In the genomic region with DNA sequence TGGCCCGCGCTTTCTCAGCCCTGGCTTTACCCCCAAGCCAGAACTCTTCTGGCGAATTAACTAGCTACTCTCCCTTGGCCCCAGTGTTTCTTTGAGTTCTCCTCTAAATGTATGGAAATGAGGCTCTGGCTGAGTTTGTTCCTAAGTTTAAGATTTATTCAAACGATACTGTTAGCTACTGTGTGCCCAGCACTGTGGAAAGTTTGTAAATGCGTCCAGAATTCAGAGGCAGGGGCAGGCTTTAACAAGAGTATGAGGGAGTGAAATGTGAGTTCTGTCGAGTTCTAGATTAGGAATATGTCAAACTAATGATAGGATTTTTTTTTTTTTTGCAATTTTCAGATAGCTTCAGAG, we compare ENCODE assay signal across 8 mouse cellular contexts. TPM values are rescaled to one million over a fixed set of nuclear protein-coding genes. Genes with fewer than 3 reads are reported as not detected.
DNase-seq lines count a peak whose midpoint lies in the region; ATAC-seq and TF ChIP-seq lines count a peak whose summit lies in the region.

No protein-coding gene starts in this region.

- peak overlapping the region; percentile 55 for H3K4me2 ChIP-seq in lung, embryonic 15.5 days
- peak overlapping the region; percentile 48 for H3K4me2 ChIP-seq in limb, embryonic 12.5 days

- TF ChIP-seq CTCF in embryonic fibroblast, embryonic 13.5 days (IDR thresholded peaks at IDR 0.05; ENCODE audit: borderline replicate concordance, insufficient read depth, low read length), result no peak
- no peak for TF ChIP-seq CTCF in olfactory bulb, adult 2 months (IDR thresholded peaks at IDR 0.05; ENCODE audit: insufficient read depth, low read depth, low read length)

- H3K27me3 ChIP-seq in lung, embryonic 15.5 days, result no peaks in the 10 kb centered on the region
- H3K27me3 ChIP-seq in limb, embryonic 12.5 days, result no peaks in the 10 kb centered on the region

- no peaks in the 10 kb centered on the region for H3K4me1 ChIP-seq in lung, embryonic 15.5 days
- no peaks in the 10 kb centered on the region for H3K4me1 ChIP-seq in embryonic fibroblast, embryonic 13.5 days (ENCODE audit: control insufficient read depth, insufficient read depth, low read length)
- H3K4me1 ChIP-seq in limb, embryonic 12.5 days (replicated peaks), result no peaks in the 10 kb centered on the region
- H3K4me1 ChIP-seq in olfactory bulb, adult 2 months (ENCODE audit: control insufficient read depth, insufficient read depth, low read length), result no peaks in the 10 kb centered on the region

- no peak for ATAC-seq in lung, embryonic 15.5 days (ENCODE audit: borderline replicate concordance, extremely low read depth, low FRiP score, low TSS enrichment)
- no peak for ATAC-seq in limb, embryonic 12.5 days (ENCODE audit: insufficient number of reproducible peaks, insufficient read depth, low FRiP score, low TSS enrichment, low read depth)

- H3K9ac ChIP-seq in lung, embryonic 15.5 days, result peak overlapping the region; percentile 49; the same call in 1 of the 2 replicates
- H3K9ac ChIP-seq in limb, embryonic 12.5 days (replicated peaks), result peak overlapping the region; percentile 56

- no peak for TF ChIP-seq POLR2A in embryonic fibroblast, embryonic 13.5 days (IDR thresholded peaks at IDR 0.05; ENCODE audit: low read depth, low read length)
- TF ChIP-seq POLR2A in olfactory bulb, adult 2 months (IDR thresholded peaks at IDR 0.05; ENCODE audit: insufficient read depth, low read depth, low read length), result no peak

- no peak for DNase-seq in lung, postnatal 4 days
- no peak for DNase-seq in cerebellum, postnatal 4 days (ENCODE audit: low spot score in 2 of 2)
- DNase-seq in right cerebral cortex, adult 18-20 months, result no peak
- DNase-seq in urinary bladder, postnatal 14 days (ENCODE audit: low spot score), result no peak

- peak overlapping the region; percentile 90 for H3K27ac ChIP-seq in lung, embryonic 15.5 days
- no peak overlapping the region for H3K27ac ChIP-seq in embryonic fibroblast, embryonic 13.5 days (ENCODE audit: insufficient read depth, low read length)
- H3K27ac ChIP-seq in limb, embryonic 12.5 days, result peak overlapping the region; percentile 79; the same call in 1 of the 2 replicates
- no peak overlapping the region for H3K27ac ChIP-seq in olfactory bulb, adult 2 months (ENCODE audit: insufficient read depth, low read depth, low read length)

- WGBS in lung, embryonic 15.5 days, result 15% methylated on average over 6 of the region's 6 CpGs
- 16% methylated on average over 6 of the region's 6 CpGs for whole genome bisulfite sequencing in limb, embryonic 12.5 days
- 19% methylated on average over 6 of the region's 6 CpGs for WGBS in olfactory bulb, adult 2 months

- H3K4me3 ChIP-seq in lung, embryonic 15.5 days, result peak overlapping the region; percentile 59
- peak overlapping the region; percentile 66 for H3K4me3 ChIP-seq in embryonic fibroblast, embryonic 13.5 days (ENCODE audit: insufficient read depth, low read length)
- peak overlapping the region; percentile 53 for H3K4me3 ChIP-seq in limb, embryonic 12.5 days (replicated peaks)
- peak overlapping the region; percentile 83 for H3K4me3 ChIP-seq in olfactory bulb, adult 2 months (ENCODE audit: insufficient read depth, low read depth, low read length)

- no peaks in the 10 kb centered on the region for H3K36me3 ChIP-seq in lung, embryonic 15.5 days
- no peaks in the 10 kb centered on the region for H3K36me3 ChIP-seq in limb, embryonic 12.5 days

- no peaks in the 10 kb centered on the region for H3K9me3 ChIP-seq in lung, embryonic 15.5 days
- no peaks in the 10 kb centered on the region for H3K9me3 ChIP-seq in limb, embryonic 12.5 days

RNA-seq across cellular contexts. Expression of a gene that starts 0.3 kb away (rescaled TPM):
- polyA plus RNA-seq in lung, embryonic 15.5 days (2015; fragmentation: Nextera tagmentation; extraction: Ambion mirVana), result 75.1 and 75.2 TPM in 2 replicates
- polyA plus RNA-seq in embryonic fibroblast, embryonic 13.5 days (2011; ENCODE audit: insufficient read length, low read depth, missing spikeins), result 33.3 and 34.3 TPM in 2 replicates
- polyA plus RNA-seq in limb, embryonic 12.5 days (2016; fragmentation: Nextera tagmentation; extraction: Ambion mirVana), result 67.8 and 68.1 TPM in 2 replicates
- polyA plus RNA-seq in olfactory bulb, adult 2 months (2012; ENCODE audit: insufficient read depth, insufficient read length, low replicate concordance, missing spikeins), result not detected in 2 replicates

RNA-seq across cellular contexts. Expression of a gene that starts 41.4 kb away (rescaled TPM):
- polyA plus RNA-seq in lung, embryonic 15.5 days (2015; fragmentation: Nextera tagmentation; extraction: Ambion mirVana), result 2.2 and 2.3 TPM in 2 replicates
- polyA plus RNA-seq in embryonic fibroblast, embryonic 13.5 days (2011; ENCODE audit: insufficient read length, low read depth, missing spikeins), result 0.61 TPM in 1 of 2 replicates, not detected in the other
- polyA plus RNA-seq in limb, embryonic 12.5 days (2016; fragmentation: Nextera tagmentation; extraction: Ambion mirVana), result 0.99 and 1.4 TPM in 2 replicates
- not detected in 2 replicates for polyA plus RNA-seq in olfactory bulb, adult 2 months (2012; ENCODE audit: insufficient read depth, insufficient read length, low replicate concordance, missing spikeins)

RNA-seq across cellular contexts. Expression of a gene that starts 43.5 kb away (rescaled TPM):
- polyA plus RNA-seq in lung, embryonic 15.5 days (2015; fragmentation: Nextera tagmentation; extraction: Ambion mirVana), result 375 and 413 TPM in 2 replicates
- polyA plus RNA-seq in embryonic fibroblast, embryonic 13.5 days (2011; ENCODE audit: insufficient read length, low read depth, missing spikeins), result 765 and 790 TPM in 2 replicates
- 418 and 426 TPM in 2 replicates for polyA plus RNA-seq in limb, embryonic 12.5 days (2016; fragmentation: Nextera tagmentation; extraction: Ambion mirVana)
- polyA plus RNA-seq in olfactory bulb, adult 2 months (2012; ENCODE audit: insufficient read depth, insufficient read length, low replicate concordance, missing spikeins), result not detected in 2 replicates

RNA-seq across cellular contexts. Expression of a gene that starts 59.0 kb away (rescaled TPM):
- polyA plus RNA-seq in lung, embryonic 15.5 days (2015; fragmentation: Nextera tagmentation; extraction: Ambion mirVana), result 5.2 and 7.0 TPM in 2 replicates
- 11.2 and 14.7 TPM in 2 replicates for polyA plus RNA-seq in embryonic fibroblast, embryonic 13.5 days (2011; ENCODE audit: insufficient read length, low read depth, missing spikeins)
- 4.3 and 5.4 TPM in 2 replicates for polyA plus RNA-seq in limb, embryonic 12.5 days (2016; fragmentation: Nextera tagmentation; extraction: Ambion mirVana)
- not detected in 2 replicates for polyA plus RNA-seq in olfactory bulb, adult 2 months (2012; ENCODE audit: insufficient read depth, insufficient read length, low replicate concordance, missing spikeins)

RNA-seq across cellular contexts. Expression of a gene that starts 59.0 kb away (rescaled TPM):
- polyA plus RNA-seq in lung, embryonic 15.5 days (2015; fragmentation: Nextera tagmentation; extraction: Ambion mirVana), result 161 and 168 TPM in 2 replicates
- polyA plus RNA-seq in embryonic fibroblast, embryonic 13.5 days (2011; ENCODE audit: insufficient read length, low read depth, missing spikeins), result 113 and 117 TPM in 2 replicates
- polyA plus RNA-seq in limb, embryonic 12.5 days (2016; fragmentation: Nextera tagmentation; extraction: Ambion mirVana), result 166 and 176 TPM in 2 replicates
- polyA plus RNA-seq in olfactory bulb, adult 2 months (2012; ENCODE audit: insufficient read depth, insufficient read length, low replicate concordance, missing spikeins), result not detected in 2 replicates

Comparison
In these comparisons a context has a peak if more than half of its experiments do, and no peak if none do; other contexts are left out.
1. H3K27ac ChIP-seq: peak in lung, embryonic 15.5 days (single experiment) and limb, embryonic 12.5 days (single experiment); none in embryonic fibroblast, embryonic 13.5 days (single experiment) and olfactory bulb, adult 2 months (single experiment).
2. RNA of a gene that starts 0.3 kb away (polyA plus RNA-seq): 75.1 to 75.2 TPM in lung, embryonic 15.5 days, 67.8 to 68.1 TPM in limb, embryonic 12.5 days and 33.3 to 34.3 TPM in embryonic fibroblast, embryonic 13.5 days; not detected in olfactory bulb, adult 2 months; every median in the first group is over 10 times any median in the second.
3. Peak in every context shown above with its lines, with median percentiles within 50 percentile points of each other: H3K4me3 ChIP-seq.